Mouse (Mus musculus): ENCODE results near the gene Tle4.

DNA sequence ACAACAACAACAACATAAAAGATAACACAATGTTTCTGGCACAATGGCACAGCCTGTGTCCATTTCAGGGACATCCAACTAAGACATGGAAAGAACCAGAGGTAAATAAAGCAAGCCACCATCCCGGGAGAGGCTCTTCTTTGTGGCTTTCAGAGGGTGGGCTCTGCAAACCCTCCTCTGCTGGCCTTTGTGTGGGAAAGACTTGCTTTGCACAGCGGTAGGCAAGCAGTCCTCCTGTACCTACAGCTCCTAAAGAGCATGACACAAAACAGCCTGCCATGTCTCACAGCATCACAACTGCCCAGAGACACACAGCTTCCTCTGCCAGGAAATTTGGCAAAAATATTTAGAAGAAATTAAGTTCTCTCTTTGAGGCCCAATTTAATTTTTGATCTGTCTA lies 149.3 kb downstream of the Tle4 start:
- TF ChIP-seq CTCF (IDR thresholded peaks at IDR 0.05; ENCODE audit: insufficient read depth, low read depth, low read length): no peak
- no peak for TF ChIP-seq POLR2A (IDR thresholded peaks at IDR 0.05; ENCODE audit: insufficient read depth, low read depth, low read length)
